Mouse (Mus musculus): Measurements from ENCODE around the gene Zfp54. TPM values are rescaled to one million over a fixed set of nuclear protein-coding genes. Genes with fewer than 3 reads are reported as not detected.
"Not testable (repeated sequence)": the region's sequence is repeated elsewhere in the genome, so short reads cannot be mapped to it uniquely, and the experiment has no call there.

Gene Zfp54
- polyA plus RNA-seq (2014; fragmentation: Nextera tagmentation; extraction: Ambion mirVana): 6.5 and 6.9 TPM in 2 replicates

GRCm38 (mm10) chr17:21422664-21423599 lies at the start of gene Zfp54:
Gene Zfp54, plus strand, starts transcription at chr17:21423227.
- Histone ChIP-seq H3K4me1 (ENCODE audit: control insufficient read depth, insufficient read depth, low read length) (no peaks in the 10 kb centered on the region), H3K4me3 (ENCODE audit: low read depth, low read length) (peak within 1 kb of the TSS; percentile 41), H3K27ac (ENCODE audit: low read length) (peak within 1 kb of the TSS; percentile 55; the same call in 1 of the 2 replicates), H3K4me2 (replicated peaks; ENCODE audit: low read depth, low read length) (peak within 1 kb of the TSS; percentile 67), H3K9ac (replicated peaks; ENCODE audit: low read depth, low read length) (no peak within 1 kb of the TSS; the same call in 1 of the 2 replicates), H3K36me3 (ENCODE audit: control insufficient read depth, insufficient read depth, low read length) (no peaks in the 10 kb centered on the region), H3K9me3 (ENCODE audit: control insufficient read depth, low read depth, low read length) (no peaks in the 10 kb centered on the region), H3K27me3 (ENCODE audit: control insufficient read depth, insufficient read depth, low read length) (no peaks in the 10 kb centered on the region)
- peak; percentile 100 for ATAC-seq (ENCODE audit: insufficient number of reproducible peaks, insufficient read depth, low FRiP score, low read depth)
- WGBS: under 1% methylated on average over 22 of the region's 22 CpGs

- WGBS: 62% methylated on average over 1 of the region's 1 CpGs
Measured at GRCm38 (mm10) chr17:21375311-21375710, 47.7 kb upstream of the Zfp54 start.

GRCm38 (mm10) chr17:21383391-21384056 lies 39.5 kb upstream of the Zfp54 start, which contains the start of gene Zfp677:
Gene Zfp677, plus strand, starts transcription at chr17:21383748.
- H3K4me3 ChIP-seq (ENCODE audit: low read depth, low read length): peak within 1 kb of the TSS; percentile 53
- H3K9me3 ChIP-seq (ENCODE audit: control insufficient read depth, low read depth, low read length): no peaks in the 10 kb centered on the region
- H3K9ac ChIP-seq (replicated peaks; ENCODE audit: low read depth, low read length): no peak within 1 kb of the TSS; the same call in 1 of the 2 replicates
- H3K27me3 ChIP-seq (ENCODE audit: control insufficient read depth, insufficient read depth, low read length): no peaks in the 10 kb centered on the region
- H3K4me2 ChIP-seq (replicated peaks; ENCODE audit: low read depth, low read length): peak within 1 kb of the TSS; percentile 70
- WGBS: 2% methylated on average over 20 of the region's 20 CpGs
- no peaks in the 10 kb centered on the region for H3K4me1 ChIP-seq (ENCODE audit: control insufficient read depth, insufficient read depth, low read length)
- ATAC-seq (ENCODE audit: insufficient number of reproducible peaks, insufficient read depth, low FRiP score, low read depth): peak; percentile 99
- H3K36me3 ChIP-seq (ENCODE audit: control insufficient read depth, insufficient read depth, low read length): no peaks in the 10 kb centered on the region
- H3K27ac ChIP-seq (ENCODE audit: low read length): no peak within 1 kb of the TSS

More at GRCm38 (mm10) chr17:21375311-21375710, 47.7 kb upstream of the Zfp54 start:
- H3K36me3 ChIP-seq (ENCODE audit: control insufficient read depth, insufficient read depth, low read length): no peaks in the 10 kb centered on the region
- H3K9ac ChIP-seq (replicated peaks; ENCODE audit: low read depth, low read length): no peak overlapping the region
- no peaks in the 10 kb centered on the region for H3K9me3 ChIP-seq (ENCODE audit: control insufficient read depth, low read depth, low read length)
- H3K4me1 ChIP-seq (ENCODE audit: control insufficient read depth, insufficient read depth, low read length): no peaks in the 10 kb centered on the region
- no peaks in the 10 kb centered on the region for H3K27me3 ChIP-seq (ENCODE audit: control insufficient read depth, insufficient read depth, low read length)
- no peak overlapping the region for H3K4me2 ChIP-seq (replicated peaks; ENCODE audit: low read depth, low read length)
- no peak overlapping the region for H3K4me3 ChIP-seq (ENCODE audit: low read depth, low read length)
- no peak overlapping the region for H3K27ac ChIP-seq (ENCODE audit: low read length)
- no peak for ATAC-seq (ENCODE audit: insufficient number of reproducible peaks, insufficient read depth, low FRiP score, low read depth)

GRCm38 (mm10) chr17:21384057-21384411 lies 39.0 kb upstream of the Zfp54 start:
- no peaks in the 10 kb centered on the region for H3K27me3 ChIP-seq (ENCODE audit: control insufficient read depth, insufficient read depth, low read length)
- H3K27ac ChIP-seq (ENCODE audit: low read length): no peak overlapping the region
- no peaks in the 10 kb centered on the region for H3K36me3 ChIP-seq (ENCODE audit: control insufficient read depth, insufficient read depth, low read length)
- H3K9me3 ChIP-seq (ENCODE audit: control insufficient read depth, low read depth, low read length): no peaks in the 10 kb centered on the region
- peak overlapping the region; percentile 53 for H3K4me3 ChIP-seq (ENCODE audit: low read depth, low read length)
- ATAC-seq (ENCODE audit: insufficient number of reproducible peaks, insufficient read depth, low FRiP score, low read depth): no peak; the same call in 1 of the 2 replicates
- peak overlapping the region; percentile 70 for H3K4me2 ChIP-seq (replicated peaks; ENCODE audit: low read depth, low read length)
- no peak overlapping the region; the same call in 1 of the 2 replicates for H3K9ac ChIP-seq (replicated peaks; ENCODE audit: low read depth, low read length)
- no peaks in the 10 kb centered on the region for H3K4me1 ChIP-seq (ENCODE audit: control insufficient read depth, insufficient read depth, low read length)
- 9% methylated on average over 8 of the region's 8 CpGs for WGBS

GRCm38 (mm10) chr17:21438806-21439400 lies 15.9 kb downstream of the Zfp54 start:
- H3K27ac ChIP-seq (ENCODE audit: low read length); H3K27me3 ChIP-seq (ENCODE audit: control insufficient read depth, insufficient read depth, low read length); H3K9ac ChIP-seq (replicated peaks; ENCODE audit: low read depth, low read length); H3K9me3 ChIP-seq (ENCODE audit: control insufficient read depth, low read depth, low read length); H3K4me2 ChIP-seq (replicated peaks; ENCODE audit: low read depth, low read length); ATAC-seq (ENCODE audit: insufficient number of reproducible peaks, insufficient read depth, low FRiP score, low read depth); H3K36me3 ChIP-seq (ENCODE audit: control insufficient read depth, insufficient read depth, low read length); H3K4me3 ChIP-seq (ENCODE audit: low read depth, low read length); H3K4me1 ChIP-seq (ENCODE audit: control insufficient read depth, insufficient read depth, low read length): not testable (repeated sequence)
- WGBS: 81% methylated on average over 9 of the region's 9 CpGs

GRCm38 (mm10) chr17:21449669-21450068 lies 26.6 kb downstream of the Zfp54 start:
- 0 out of 2 replicates have a peak, but pooled peaks cover 5% of the 10 kb centered on the region for H3K4me1 ChIP-seq (ENCODE audit: control insufficient read depth, insufficient read depth, low read length)

GRCm38 (mm10) chr17:21450138-21450704 lies 27.2 kb downstream of the Zfp54 start, which contains the start of gene Zfp51:
Gene Zfp51, plus strand, starts transcription at chr17:21450374.
- Histone ChIP-seq H3K36me3 (ENCODE audit: control insufficient read depth, insufficient read depth, low read length) (peaks cover 6% of the 10 kb centered on the region; the same call in 1 of the 2 replicates), H3K9me3 (ENCODE audit: control insufficient read depth, low read depth, low read length) (no peaks in the 10 kb centered on the region), H3K9ac (replicated peaks; ENCODE audit: low read depth, low read length) (peak within 1 kb of the TSS; percentile 45), H3K4me1 (ENCODE audit: control insufficient read depth, insufficient read depth, low read length) (0 out of 2 replicates have a peak, but pooled peaks cover 5% of the 10 kb centered on the region), H3K4me3 (ENCODE audit: low read depth, low read length) (peak within 1 kb of the TSS; percentile 63), H3K27ac (ENCODE audit: low read length) (peak within 1 kb of the TSS; percentile 95), H3K4me2 (replicated peaks; ENCODE audit: low read depth, low read length) (peak within 1 kb of the TSS; percentile 61), H3K27me3 (ENCODE audit: control insufficient read depth, insufficient read depth, low read length) (no peaks in the 10 kb centered on the region)
- ATAC-seq (ENCODE audit: insufficient number of reproducible peaks, insufficient read depth, low FRiP score, low read depth): peak; percentile 100
- under 1% methylated on average over 26 of the region's 26 CpGs for WGBS

More at GRCm38 (mm10) chr17:21449669-21450068, 26.6 kb downstream of the Zfp54 start:
- peak overlapping the region; percentile 45; the same call in 1 of the 2 replicates for H3K9ac ChIP-seq (replicated peaks; ENCODE audit: low read depth, low read length)
- peaks cover 6% of the 10 kb centered on the region; the same call in 1 of the 2 replicates for H3K36me3 ChIP-seq (ENCODE audit: control insufficient read depth, insufficient read depth, low read length)
- 0% methylated on average over 3 of the region's 3 CpGs for WGBS
- H3K27ac ChIP-seq (ENCODE audit: low read length): peak overlapping the region; percentile 95; the same call in 1 of the 2 replicates
- peak overlapping the region; percentile 61 for H3K4me2 ChIP-seq (replicated peaks; ENCODE audit: low read depth, low read length)
- ATAC-seq (ENCODE audit: insufficient number of reproducible peaks, insufficient read depth, low FRiP score, low read depth): peak; percentile 81
- no peaks in the 10 kb centered on the region for H3K27me3 ChIP-seq (ENCODE audit: control insufficient read depth, insufficient read depth, low read length)
- peak overlapping the region; percentile 63 for H3K4me3 ChIP-seq (ENCODE audit: low read depth, low read length)
- no peaks in the 10 kb centered on the region for H3K9me3 ChIP-seq (ENCODE audit: control insufficient read depth, low read depth, low read length)

Data from stomach, embryonic 14.5 days (tissue).